Mouse (Mus musculus): ENCODE measurements at regions not wholly inside any gene's neighbourhood (a gene's known extent, or its start where the extent isn't known, plus 50 kb on each side); places are given as distances from the start of the nearest gene placed in this dataset.
"Not testable (repeated sequence)": the region's sequence is repeated elsewhere in the genome, so short reads cannot be mapped to it uniquely, and the experiment has no call there.

DNA sequence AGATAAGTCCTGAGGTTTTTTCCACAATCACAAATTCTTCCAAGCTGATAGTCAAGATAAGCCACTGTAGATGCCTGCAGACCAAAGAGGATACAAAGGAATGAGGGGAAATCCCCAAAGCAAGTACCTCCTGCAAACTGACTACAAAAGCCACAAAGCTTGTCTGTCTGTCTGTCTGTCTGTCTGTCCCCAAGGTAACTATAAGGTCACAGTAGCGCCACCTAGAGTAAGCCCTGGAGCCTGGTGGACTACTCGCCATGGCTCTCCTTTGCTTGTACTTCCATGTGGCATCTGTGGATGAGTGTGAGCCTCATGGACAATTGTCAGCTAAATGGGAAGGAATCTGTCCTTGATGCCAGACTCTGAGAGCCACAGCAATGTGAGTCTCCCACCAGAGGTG, 249.8 kb downstream of the Diras2 start:
- 81% methylated on average over 2 of the region's 2 CpGs for WGBS
- H3K4me1 ChIP-seq: no peaks in the 10 kb centered on the region

DNA sequence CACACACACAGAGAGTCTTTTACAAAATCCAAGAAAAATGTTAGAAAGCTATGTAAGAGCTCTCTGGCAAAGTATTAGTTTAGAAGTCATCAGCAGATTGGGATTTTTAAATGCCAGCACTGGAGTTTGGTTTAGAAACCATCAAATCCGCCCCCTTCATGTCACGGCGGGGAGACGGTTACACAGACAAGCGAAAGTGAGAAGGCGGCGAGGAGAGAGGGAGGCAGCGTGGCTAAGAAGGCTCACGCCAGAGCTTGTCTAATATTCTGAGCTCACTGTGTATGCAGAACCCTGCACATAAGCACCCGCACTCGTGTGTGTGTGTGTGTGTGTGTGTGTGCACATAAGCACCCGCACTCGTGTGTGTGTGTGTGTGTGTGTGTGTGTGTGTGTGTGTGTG, 248.6 kb downstream of the Diras2 start:
- ATAC-seq (replicated peaks): no peak
- Histone ChIP-seq H3K9me3 (no peaks in the 10 kb centered on the region), H3K27ac (no peak overlapping the region), H3K36me3 (replicated peaks) (no peaks in the 10 kb centered on the region), H3K27me3 (replicated peaks) (no peaks in the 10 kb centered on the region), H3K4me3 (no peak overlapping the region), H3K9ac (no peak overlapping the region), H3K4me1 (no peaks in the 10 kb centered on the region), H3K4me2 (no peak overlapping the region)
- 71% methylated on average over 11 of the region's 13 CpGs for WGBS

More for the DNA sequence above, 249.8 kb downstream of the Diras2 start:
- ATAC-seq (replicated peaks): no peak
- no peak overlapping the region for H3K9ac ChIP-seq
- H3K36me3 ChIP-seq (replicated peaks): no peaks in the 10 kb centered on the region
- no peaks in the 10 kb centered on the region for H3K27me3 ChIP-seq (replicated peaks)
- no peaks in the 10 kb centered on the region for H3K9me3 ChIP-seq
- no peak overlapping the region for H3K27ac ChIP-seq
- H3K4me3 ChIP-seq: no peak overlapping the region
- no peak overlapping the region for H3K4me2 ChIP-seq

DNA sequence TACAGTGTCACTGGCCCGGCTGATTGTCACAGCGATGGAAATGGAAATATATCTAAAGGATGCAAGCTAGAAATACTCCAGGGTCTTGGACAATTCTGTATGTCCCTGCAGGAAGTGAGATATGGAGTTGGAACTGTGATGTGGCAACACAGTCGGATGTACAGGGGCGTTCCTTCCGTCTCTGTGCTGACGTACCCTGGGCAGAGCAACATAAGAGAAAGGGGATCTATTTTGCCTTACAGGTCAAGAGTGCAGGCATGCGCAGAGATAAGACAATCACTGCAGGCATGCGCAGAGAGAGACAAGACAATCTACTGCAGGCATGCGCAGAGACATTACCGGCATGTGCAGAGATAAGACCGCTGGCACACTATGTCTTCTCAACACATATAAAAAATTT, 247.6 kb downstream of the Diras2 start:
- H3K36me3 ChIP-seq (replicated peaks): no peaks in the 10 kb centered on the region
- H3K9ac ChIP-seq: no peak overlapping the region
- H3K4me2 ChIP-seq: no peak overlapping the region
- no peak overlapping the region for H3K4me3 ChIP-seq
- 82% methylated on average over 11 of the region's 11 CpGs for WGBS
- H3K9me3 ChIP-seq: no peaks in the 10 kb centered on the region
- H3K4me1 ChIP-seq: 0 out of 2 replicates have a peak, but pooled peaks cover 2% of the 10 kb centered on the region
- H3K27me3 ChIP-seq (replicated peaks): no peaks in the 10 kb centered on the region
- no peak overlapping the region for H3K27ac ChIP-seq
- ATAC-seq (replicated peaks): no peak

DNA sequence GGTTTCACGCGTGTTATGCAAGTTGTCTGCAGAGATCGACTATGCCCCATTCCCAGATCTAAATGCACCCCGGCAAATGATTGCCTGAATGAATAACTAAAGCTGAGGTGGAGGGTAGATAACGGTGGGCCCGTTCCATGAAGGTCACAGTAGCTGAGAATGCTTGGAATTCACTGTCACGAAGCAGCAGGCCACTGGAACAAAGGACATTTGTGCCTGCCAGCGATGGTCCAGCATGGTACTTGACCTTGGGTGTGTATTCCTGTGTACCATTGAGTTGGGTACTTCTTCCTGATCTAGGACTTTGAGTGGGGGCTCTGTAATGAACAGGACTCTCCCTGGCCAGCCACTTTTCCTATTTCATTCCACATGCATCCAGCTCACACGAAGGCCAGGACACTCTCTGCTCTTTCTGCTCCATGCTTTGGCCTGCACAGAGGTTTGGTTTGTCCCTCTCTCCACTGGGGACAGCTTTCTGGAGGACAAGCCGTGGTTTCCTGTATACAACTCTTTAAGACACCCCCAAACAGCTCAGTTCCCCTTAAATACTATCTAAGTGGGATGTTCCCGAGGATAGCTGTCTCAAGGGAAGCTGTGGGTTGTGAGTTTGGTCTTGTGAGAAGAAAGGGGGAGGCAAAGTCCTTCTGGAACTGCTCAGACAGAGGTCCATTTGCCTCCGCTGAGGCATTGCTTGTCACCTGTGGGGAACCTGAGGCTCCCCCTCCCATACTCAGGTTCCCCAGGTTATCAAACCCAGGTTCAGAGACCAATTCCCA, 246.9 kb downstream of the Diras2 start:
- H3K9ac ChIP-seq: no peak overlapping the region
- no peaks in the 10 kb centered on the region for H3K36me3 ChIP-seq (replicated peaks)
- no peak for ATAC-seq (replicated peaks)
- 0 out of 2 replicates have a peak, but pooled peaks cover 3% of the 10 kb centered on the region for H3K4me1 ChIP-seq
- no peak overlapping the region for H3K4me3 ChIP-seq
- H3K9me3 ChIP-seq: no peaks in the 10 kb centered on the region
- no peak overlapping the region for H3K27ac ChIP-seq
- H3K27me3 ChIP-seq (replicated peaks): no peaks in the 10 kb centered on the region
- H3K4me2 ChIP-seq: no peak overlapping the region
- 79% methylated on average over 12 of the region's 12 CpGs for WGBS

DNA sequence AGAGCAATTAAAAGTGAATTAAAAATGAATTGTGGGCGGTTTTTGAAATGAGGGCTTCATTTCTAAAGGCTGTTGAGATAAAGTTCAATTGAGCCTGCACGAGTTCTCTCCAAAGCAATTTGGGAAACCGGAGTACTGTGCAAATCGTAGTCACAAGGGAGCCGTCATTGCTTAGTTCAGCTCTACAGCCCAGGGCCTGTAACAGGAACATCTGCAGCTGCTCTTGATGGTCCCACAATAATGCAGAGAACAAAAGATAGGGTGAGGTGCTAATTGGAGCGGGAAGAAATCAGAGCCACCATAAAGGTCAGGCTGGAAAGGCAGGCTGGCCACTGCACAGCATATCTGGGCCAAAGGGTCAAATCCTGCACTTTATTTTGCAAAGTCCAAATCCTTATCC, 242.7 kb downstream of the Diras2 start:
- no peaks in the 10 kb centered on the region for H3K27me3 ChIP-seq (replicated peaks)
- H3K4me1 ChIP-seq: 0 out of 2 replicates have a peak, but pooled peaks cover 3% of the 10 kb centered on the region
- H3K9ac ChIP-seq: no peak overlapping the region
- 53% methylated on average over 6 of the region's 6 CpGs for WGBS
- H3K4me3 ChIP-seq: no peak overlapping the region
- H3K27ac ChIP-seq: no peak overlapping the region
- no peak overlapping the region for H3K4me2 ChIP-seq
- no peaks in the 10 kb centered on the region for H3K36me3 ChIP-seq (replicated peaks)
- no peak for ATAC-seq (replicated peaks)
- H3K9me3 ChIP-seq: no peaks in the 10 kb centered on the region

DNA sequence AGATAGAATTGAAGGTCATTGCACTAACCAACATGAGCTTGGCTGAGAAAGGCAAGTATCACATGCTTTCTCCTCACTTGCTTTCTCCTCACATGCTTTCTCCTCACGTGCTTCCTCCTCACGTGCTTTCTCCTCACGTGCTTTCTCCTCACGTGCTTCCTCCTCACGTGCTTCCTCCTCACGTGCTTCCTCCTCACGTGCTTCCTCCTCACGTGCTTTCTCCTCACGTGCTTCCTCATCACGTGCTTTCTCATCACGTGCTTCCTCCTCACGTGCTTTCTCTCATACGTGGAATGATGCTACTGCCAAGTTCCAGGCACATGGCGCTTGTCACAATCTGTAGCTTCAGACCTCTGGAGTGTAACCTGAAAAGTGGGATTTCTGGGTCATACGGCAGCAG, 235.2 kb downstream of the Diras2 start:
- Histone ChIP-seq H3K9me3 (no peaks in the 10 kb centered on the region), H3K9ac (no peak overlapping the region), H3K27me3 (replicated peaks) (no peaks in the 10 kb centered on the region), H3K4me3 (no peak overlapping the region), H3K36me3 (replicated peaks) (no peaks in the 10 kb centered on the region), H3K4me2 (no peak overlapping the region), H3K4me1 (peaks cover 5% of the 10 kb centered on the region; the same call in 1 of the 2 replicates), H3K27ac (no peak overlapping the region)
- no peak for ATAC-seq (replicated peaks)
- 93% methylated on average over 15 of the region's 15 CpGs for WGBS

DNA sequence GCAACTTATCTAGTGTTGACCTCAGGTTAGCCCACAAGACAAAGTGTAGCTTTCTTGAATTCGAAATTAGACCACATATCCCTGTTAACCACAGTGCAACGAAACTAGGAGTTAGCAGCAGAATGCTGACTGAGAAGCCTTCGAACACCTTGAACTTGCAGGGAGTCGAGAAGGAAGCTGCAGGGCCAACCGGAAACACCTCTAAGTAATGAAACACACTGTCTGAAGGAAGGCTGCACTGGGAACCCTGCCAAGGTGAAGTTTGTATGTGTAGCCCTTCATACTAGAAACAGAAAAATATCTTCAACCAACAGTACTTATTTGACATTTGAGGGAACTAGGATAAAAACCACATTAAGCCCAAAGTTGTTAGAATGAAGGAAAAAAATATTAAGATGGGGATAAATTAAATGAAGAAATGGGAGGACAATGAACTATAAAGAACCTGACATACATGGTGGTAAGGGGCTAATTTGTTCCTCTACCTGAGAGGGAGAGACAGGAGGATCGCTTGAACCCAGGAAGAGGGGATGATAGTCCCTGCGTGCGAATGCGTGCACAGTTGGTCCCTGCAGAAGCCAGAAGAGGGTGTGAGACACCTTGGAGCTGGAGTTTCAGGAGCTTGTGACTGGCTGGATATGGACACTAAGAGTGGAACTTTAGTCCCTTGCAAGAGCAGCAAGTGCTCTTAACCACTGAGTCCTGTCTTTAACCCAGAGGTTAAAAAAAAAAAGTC, 234.4 kb downstream of the Diras2 start:
- Histone ChIP-seq H3K4me3 (no peak overlapping the region), H3K4me1 (peaks cover 5% of the 10 kb centered on the region; the same call in 1 of the 2 replicates), H3K4me2 (no peak overlapping the region), H3K9me3 (no peaks in the 10 kb centered on the region), H3K9ac (no peak overlapping the region), H3K27me3 (replicated peaks) (no peaks in the 10 kb centered on the region), H3K36me3 (replicated peaks) (no peaks in the 10 kb centered on the region), H3K27ac (no peak overlapping the region)
- no peak for ATAC-seq (replicated peaks)
- 67% methylated on average over 9 of the region's 9 CpGs for WGBS

DNA sequence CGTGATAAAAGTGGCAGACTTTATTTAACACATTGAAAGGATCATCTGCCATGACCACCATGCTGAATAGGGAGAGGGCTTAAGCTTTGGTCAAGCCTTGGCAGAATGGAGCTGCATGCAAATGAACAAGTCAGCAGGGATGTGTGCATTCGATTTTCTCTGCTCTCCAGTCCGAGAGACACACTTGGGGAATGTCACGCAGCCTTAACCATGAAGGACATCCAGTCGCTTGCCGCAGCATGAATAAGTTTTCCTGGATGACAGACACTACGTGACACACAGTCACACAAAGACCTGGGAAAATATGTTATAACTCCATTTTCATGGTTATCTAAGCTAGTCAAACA, 233.8 kb downstream of the Diras2 start:
- WGBS: 23% methylated on average over 7 of the region's 7 CpGs
- H3K27ac ChIP-seq: no peak overlapping the region

DNA sequence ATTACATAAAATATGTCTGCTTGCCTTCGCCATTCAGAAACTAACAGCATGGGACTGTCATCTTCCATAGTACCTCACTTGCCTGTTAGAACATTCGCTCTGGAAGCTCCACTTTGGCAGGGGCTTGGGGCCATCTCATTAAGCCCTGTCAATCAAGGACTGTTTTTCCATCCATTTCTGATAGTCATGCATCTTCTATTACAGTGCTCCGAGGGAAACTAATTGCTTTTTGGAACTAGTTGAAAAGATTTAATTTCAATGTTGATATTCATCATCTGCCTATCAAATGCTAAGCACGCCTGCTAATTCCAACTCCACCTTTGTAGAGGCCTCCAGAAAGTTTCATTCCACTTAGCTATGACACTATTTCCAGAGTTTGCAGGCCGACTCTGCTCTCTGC, 232.7 kb downstream of the Diras2 start:
- H3K27ac ChIP-seq: no peak overlapping the region

More for the DNA sequence above, 233.8 kb downstream of the Diras2 start:
- 0 out of 2 replicates have a peak, but pooled peaks have one; percentile 39 for ATAC-seq (replicated peaks)
- H3K4me1 ChIP-seq: peaks cover 5% of the 10 kb centered on the region; the same call in 1 of the 2 replicates
- H3K36me3 ChIP-seq (replicated peaks): no peaks in the 10 kb centered on the region
- H3K4me3 ChIP-seq: no peak overlapping the region
- no peaks in the 10 kb centered on the region for H3K27me3 ChIP-seq (replicated peaks)
- no peaks in the 10 kb centered on the region for H3K9me3 ChIP-seq
- H3K4me2 ChIP-seq: no peak overlapping the region
- H3K9ac ChIP-seq: no peak overlapping the region

DNA sequence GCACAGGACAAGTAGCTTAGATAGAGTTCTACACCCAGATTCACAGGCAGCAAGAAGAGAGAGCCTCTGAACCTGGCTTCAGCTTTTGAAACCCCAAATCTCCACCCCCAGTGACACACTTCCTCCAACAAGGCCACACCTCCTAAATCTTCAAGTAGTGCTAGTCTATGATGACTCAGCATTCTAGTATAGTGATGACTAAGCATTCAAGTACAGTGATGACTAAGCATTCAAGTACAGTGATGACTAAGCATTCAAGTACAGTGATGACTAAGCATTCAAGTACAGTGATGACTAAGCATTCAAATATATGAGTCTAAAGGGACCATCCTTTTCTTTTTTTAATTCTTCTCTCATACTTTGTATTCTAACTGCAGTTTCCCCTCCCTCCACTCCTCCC, 225.8 kb downstream of the Diras2 start:
- H3K4me1 ChIP-seq; H3K4me2 ChIP-seq; ATAC-seq (replicated peaks); H3K36me3 ChIP-seq (replicated peaks); H3K27me3 ChIP-seq (replicated peaks); H3K9ac ChIP-seq; H3K27ac ChIP-seq; H3K4me3 ChIP-seq; H3K9me3 ChIP-seq: not testable (repeated sequence)

More for the DNA sequence above, 232.7 kb downstream of the Diras2 start:
- Histone ChIP-seq H3K4me3 (no peak overlapping the region), H3K9ac (no peak overlapping the region), H3K9me3 (no peaks in the 10 kb centered on the region), H3K4me2 (no peak overlapping the region), H3K4me1 (peaks cover 5% of the 10 kb centered on the region; the same call in 1 of the 2 replicates), H3K36me3 (replicated peaks) (no peaks in the 10 kb centered on the region), H3K27me3 (replicated peaks) (no peaks in the 10 kb centered on the region)
- ATAC-seq (replicated peaks): no peak
- WGBS: 54% methylated on average over 5 of the region's 5 CpGs

DNA sequence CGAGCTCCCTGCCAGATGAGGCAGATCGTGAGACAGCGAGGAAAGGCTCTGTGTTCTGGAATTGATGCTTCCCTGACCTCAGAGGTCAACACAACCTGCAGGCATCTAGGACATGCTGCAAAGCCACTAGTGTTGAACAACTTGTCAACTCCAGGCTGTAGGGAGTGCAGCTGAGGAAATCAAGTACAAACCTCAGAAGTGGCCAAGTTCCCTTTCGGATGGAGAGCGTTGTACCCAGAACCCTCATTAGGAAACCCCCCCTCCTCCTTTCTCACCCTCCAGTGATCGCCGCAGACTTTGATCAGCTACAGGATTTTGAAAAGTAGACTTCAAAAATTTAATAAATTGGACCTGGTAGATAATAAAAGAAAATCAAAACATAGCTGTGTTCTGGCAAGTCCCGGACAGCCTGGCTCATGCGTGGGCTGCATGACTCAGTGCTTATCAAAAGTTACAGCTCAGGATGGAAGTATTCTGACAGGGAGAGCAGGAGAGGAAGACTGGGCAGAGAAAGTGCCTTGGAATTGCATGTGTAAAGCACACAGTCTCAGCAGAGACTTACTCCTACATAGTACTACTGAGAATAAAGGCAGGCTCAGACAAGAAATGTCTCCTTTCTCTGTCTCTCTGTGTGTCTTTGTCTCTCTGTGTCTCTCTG, 224.2 kb downstream of the Diras2 start:
- ATAC-seq (replicated peaks): no peak
- no peak overlapping the region for H3K4me3 ChIP-seq
- H3K4me1 ChIP-seq: no peaks in the 10 kb centered on the region
- H3K27ac ChIP-seq: no peak overlapping the region
- no peak overlapping the region for H3K4me2 ChIP-seq
- H3K36me3 ChIP-seq (replicated peaks): no peaks in the 10 kb centered on the region
- no peak overlapping the region for H3K9ac ChIP-seq
- no peaks in the 10 kb centered on the region for H3K9me3 ChIP-seq
- 77% methylated on average over 9 of the region's 9 CpGs for WGBS
- no peaks in the 10 kb centered on the region for H3K27me3 ChIP-seq (replicated peaks)

DNA sequence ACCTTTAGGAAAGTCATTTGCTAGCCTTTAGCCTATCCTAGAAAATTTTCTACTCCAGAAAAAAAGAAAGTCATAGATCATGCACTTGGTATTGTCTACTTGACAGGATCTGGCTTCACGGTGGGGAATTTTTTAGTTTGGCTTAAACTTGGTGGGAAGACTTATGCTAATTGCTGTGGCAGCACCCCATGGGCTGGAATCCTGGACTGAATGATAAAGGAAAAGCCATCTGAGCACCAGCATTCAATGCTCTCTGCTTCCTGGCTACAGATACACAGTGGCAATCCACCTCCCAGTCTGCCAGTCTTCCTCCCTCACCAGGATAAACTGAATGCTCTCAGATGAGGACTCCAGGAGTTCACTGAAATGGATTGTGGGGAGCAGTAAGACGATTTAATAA, 220.1 kb downstream of the Diras2 start:
- Histone ChIP-seq H3K36me3 (replicated peaks) (no peaks in the 10 kb centered on the region), H3K4me1 (no peaks in the 10 kb centered on the region)
- no peak for ATAC-seq (replicated peaks)

More for the DNA sequence above, 220.1 kb downstream of the Diras2 start:
- Histone ChIP-seq H3K9me3 (no peaks in the 10 kb centered on the region), H3K9ac (no peak overlapping the region), H3K4me3 (no peak overlapping the region), H3K27ac (no peak overlapping the region), H3K27me3 (replicated peaks) (no peaks in the 10 kb centered on the region), H3K4me2 (no peak overlapping the region)
- WGBS: 17% methylated on average over 2 of the region's 2 CpGs

All from midbrain, embryonic 15.5 days (tissue).